Mouse (Mus musculus) heart, embryonic 16.5 days (tissue): ENCODE measurements at regions not wholly inside any gene's neighbourhood (a gene's known extent, or its start where the extent isn't known, plus 50 kb on each side); places are given as distances from the start of the nearest gene placed in this dataset.

ENCODE experiments used
- ATAC-seq: fragments of 200-750 bp; cut with Nextera tagmentation; replicated peaks from 2 replicates; pipeline ENCODE4 v1.8.0; 2017; ENCODE audit warnings: moderate number of reproducible peaks; ENCODE audit not compliant: insufficient read depth, low FRiP score; ENCODE audit errors: extremely low read depth
- H3K27ac ChIP-seq: fragments of 300-500 bp; sonication (generic); 2 replicates; pipeline ENCODE4 v1.5.1; 2014; ENCODE audit warnings: mild to moderate bottlenecking, low read length, control low read depth, moderate library complexity
- H3K27me3 ChIP-seq: fragments of 300-500 bp; sonication (generic); 2 replicates; pipeline ENCODE4 v1.6.1; 2014; ENCODE audit warnings: low read length, mixed read lengths; ENCODE audit not compliant: control insufficient read depth, insufficient read depth
- H3K36me3 ChIP-seq: fragments of 300-500 bp; sonication (generic); 2 replicates; pipeline ENCODE4 v1.6.1; 2014; ENCODE audit not compliant: control insufficient read depth, insufficient read depth
- H3K4me1 ChIP-seq: fragments of 300-500 bp; sonication (generic); 2 replicates; pipeline ENCODE4 v1.6.1; 2014; ENCODE audit warnings: low read length, mixed read lengths; ENCODE audit not compliant: control insufficient read depth, insufficient read depth
- H3K4me2 ChIP-seq: fragments of 300-500 bp; sonication (generic); 2 replicates; pipeline ENCODE4 v1.6.1; 2014; ENCODE audit warnings: low read depth, mild to moderate bottlenecking, control low read depth, low read length
- H3K4me3 ChIP-seq: fragments of 300-500 bp; sonication (generic); 2 replicates; pipeline ENCODE4 v1.5.1; 2014; ENCODE audit warnings: mild to moderate bottlenecking, control low read depth, low read length
- H3K9ac ChIP-seq: fragments of 300-500 bp; sonication (generic); 2 replicates; pipeline ENCODE4 v1.6.1; 2014; ENCODE audit warnings: low read length, control low read depth
- H3K9me3 ChIP-seq: fragments of 300-500 bp; sonication (generic); replicated peaks from 2 replicates; pipeline ENCODE4 v1.6.1; 2016; ENCODE audit warnings: low read length; ENCODE audit not compliant: control insufficient read depth
- WGBS: fragments of 180-500 bp; shearing (Covaris S2); extraction: QIAGEN DNeasy Blood & Tissue Kit; methylation state at CpG from one replicate; pipeline ENCODE4 v1.1.7; 2014; 5-methylcytosine and 5-hydroxymethylcytosine counted together

- peaks cover 3% of the 10 kb centered on the region for H3K4me1 ChIP-seq
- peak; percentile 49; the same call in 1 of the 2 replicates for ATAC-seq
- H3K4me3 ChIP-seq: peak overlapping the region; percentile 33
- 22% methylated on average over 13 of the region's 13 CpGs for WGBS
- H3K27ac ChIP-seq: peak overlapping the region; percentile 84
- no peak overlapping the region; the same call in 1 of the 2 replicates for H3K9ac ChIP-seq
- H3K9me3 ChIP-seq: 0 out of 2 replicates have a peak, but pooled peaks cover 2% of the 10 kb centered on the region
- H3K27me3 ChIP-seq: no peaks in the 10 kb centered on the region
- H3K4me2 ChIP-seq: peak overlapping the region; percentile 58
- no peaks in the 10 kb centered on the region for H3K36me3 ChIP-seq
Observed at GRCm38 (mm10) chr10:68842023-68842735, 118.7 kb downstream of the Tmem26 start.

- H3K27me3 ChIP-seq: no peaks in the 10 kb centered on the region
- no peak overlapping the region for H3K9ac ChIP-seq
- no peaks in the 10 kb centered on the region for H3K9me3 ChIP-seq
- 78% methylated on average over 4 of the region's 4 CpGs for WGBS
- H3K4me2 ChIP-seq: no peak overlapping the region
- no peak for ATAC-seq
- H3K4me3 ChIP-seq: no peak overlapping the region
- peaks cover 3% of the 10 kb centered on the region for H3K4me1 ChIP-seq
- H3K36me3 ChIP-seq: no peaks in the 10 kb centered on the region
- no peak overlapping the region for H3K27ac ChIP-seq
Observed at GRCm38 (mm10) chr10:68844066-68844465, 120.6 kb downstream of the Tmem26 start.

- H3K27ac ChIP-seq: no peak overlapping the region
- 88% methylated on average over 8 of the region's 8 CpGs for WGBS
- no peaks in the 10 kb centered on the region for H3K27me3 ChIP-seq
- no peaks in the 10 kb centered on the region for H3K9me3 ChIP-seq
- no peaks in the 10 kb centered on the region for H3K36me3 ChIP-seq
- ATAC-seq: no peak
- H3K4me3 ChIP-seq: no peak overlapping the region
- no peak overlapping the region for H3K4me2 ChIP-seq
- H3K4me1 ChIP-seq: peaks cover 3% of the 10 kb centered on the region
- no peak overlapping the region for H3K9ac ChIP-seq
Observed at GRCm38 (mm10) chr10:68844596-68844995, 121.2 kb downstream of the Tmem26 start.

GRCm38 (mm10) chr10:68851153-68851552, 127.7 kb downstream of the Tmem26 start:
- Histone ChIP-seq H3K27me3 (no peaks in the 10 kb centered on the region), H3K4me3 (no peak overlapping the region), H3K9me3 (no peaks in the 10 kb centered on the region), H3K27ac (no peak overlapping the region), H3K4me2 (no peak overlapping the region), H3K9ac (no peak overlapping the region), H3K36me3 (no peaks in the 10 kb centered on the region), H3K4me1 (no peaks in the 10 kb centered on the region)
- no peak for ATAC-seq
- 82% methylated on average over 3 of the region's 3 CpGs for WGBS

GRCm38 (mm10) chr10:68855934-68856891, 132.8 kb downstream of the Tmem26 start:
- no peaks in the 10 kb centered on the region for H3K9me3 ChIP-seq
- no peak overlapping the region for H3K4me2 ChIP-seq
- 64% methylated on average over 13 of the region's 13 CpGs for WGBS
- no peak for ATAC-seq
- H3K36me3 ChIP-seq: no peaks in the 10 kb centered on the region
- no peaks in the 10 kb centered on the region for H3K4me1 ChIP-seq
- no peaks in the 10 kb centered on the region for H3K27me3 ChIP-seq
- no peak overlapping the region for H3K9ac ChIP-seq
- no peak overlapping the region for H3K4me3 ChIP-seq
- H3K27ac ChIP-seq: no peak overlapping the region

GRCm38 (mm10) chr10:68864606-68865378, 141.3 kb downstream of the Tmem26 start:
- no peak overlapping the region for H3K4me2 ChIP-seq
- no peak for ATAC-seq
- 53% methylated on average over 8 of the region's 8 CpGs for WGBS

GRCm38 (mm10) chr10:68865776-68866175, 142.3 kb downstream of the Tmem26 start:
- Histone ChIP-seq H3K9ac (no peak overlapping the region), H3K27me3 (no peaks in the 10 kb centered on the region), H3K4me2 (no peak overlapping the region), H3K36me3 (no peaks in the 10 kb centered on the region), H3K4me1 (0 out of 2 replicates have a peak, but pooled peaks cover 4% of the 10 kb centered on the region), H3K4me3 (no peak overlapping the region), H3K9me3 (no peaks in the 10 kb centered on the region), H3K27ac (no peak overlapping the region)
- ATAC-seq: no peak
- WGBS: 70% methylated on average over 5 of the region's 5 CpGs

More at GRCm38 (mm10) chr10:68864606-68865378, 141.3 kb downstream of the Tmem26 start:
- Histone ChIP-seq H3K36me3 (no peaks in the 10 kb centered on the region), H3K4me1 (0 out of 2 replicates have a peak, but pooled peaks cover 4% of the 10 kb centered on the region), H3K4me3 (no peak overlapping the region), H3K27me3 (no peaks in the 10 kb centered on the region), H3K9ac (no peak overlapping the region), H3K9me3 (no peaks in the 10 kb centered on the region), H3K27ac (no peak overlapping the region)

GRCm38 (mm10) chr10:68867361-68867760, 143.9 kb downstream of the Tmem26 start:
- WGBS: 84% methylated on average over 1 of the region's 1 CpGs
- H3K4me2 ChIP-seq: no peak overlapping the region
- H3K9ac ChIP-seq: no peak overlapping the region
- H3K4me1 ChIP-seq: 0 out of 2 replicates have a peak, but pooled peaks cover 4% of the 10 kb centered on the region
- no peak overlapping the region for H3K27ac ChIP-seq
- ATAC-seq: no peak
- H3K36me3 ChIP-seq: no peaks in the 10 kb centered on the region
- H3K9me3 ChIP-seq: no peaks in the 10 kb centered on the region
- no peak overlapping the region for H3K4me3 ChIP-seq
- H3K27me3 ChIP-seq: no peaks in the 10 kb centered on the region
